Mouse (Mus musculus) kidney, embryonic 14.5 days (tissue): ENCODE measurements around the gene Wnt7a. TPM values are rescaled to one million over a fixed set of nuclear protein-coding genes. Genes with fewer than 3 reads are reported as not detected.

Experiments
- ATAC-seq: fragments of 200-750 bp; cut with Nextera tagmentation; 2 replicates; pipeline ENCODE4 v1.8.0; 2017; ENCODE audit warnings: moderate number of reproducible peaks, mild to moderate bottlenecking, moderate TSS enrichment, moderate library complexity; ENCODE audit not compliant: low FRiP score, low TSS enrichment
- H3K27ac ChIP-seq: fragments of 300-500 bp; sonication (generic); 2 replicates; pipeline ENCODE4 v1.5.1; 2014; ENCODE audit warnings: low read depth, mild to moderate bottlenecking, low read length, moderate library complexity, mixed read lengths
- H3K27me3 ChIP-seq: fragments of 300-500 bp; sonication (generic); 2 replicates; pipeline ENCODE4 v1.6.1; 2014; ENCODE audit warnings: mild to moderate bottlenecking, low read length; ENCODE audit not compliant: control insufficient read depth, insufficient read depth
- H3K36me3 ChIP-seq: fragments of 300-500 bp; sonication (generic); 2 replicates; pipeline ENCODE4 v1.6.1; 2014; ENCODE audit warnings: low read length, mixed read lengths; ENCODE audit not compliant: control insufficient read depth, insufficient read depth
- H3K4me1 ChIP-seq: fragments of 300-500 bp; sonication (generic); 2 replicates; pipeline ENCODE4 v1.6.1; 2014; ENCODE audit warnings: low read length, mixed read lengths; ENCODE audit not compliant: control insufficient read depth, insufficient read depth
- H3K4me2 ChIP-seq: fragments of 300-500 bp; sonication (generic); replicated peaks from 2 replicates; pipeline ENCODE4 v1.6.1; 2014; ENCODE audit warnings: low read depth, mild to moderate bottlenecking, low read length
- H3K4me3 ChIP-seq: fragments of 300-500 bp; sonication (generic); 2 replicates; pipeline ENCODE4 v1.5.1; 2014; ENCODE audit warnings: mild to moderate bottlenecking, low read length
- H3K9ac ChIP-seq: fragments of 300-500 bp; sonication (generic); 2 replicates; pipeline ENCODE4 v1.6.1; 2014; ENCODE audit warnings: low read depth, mild to moderate bottlenecking, low read length, moderate library complexity
- H3K9me3 ChIP-seq: fragments of 300-500 bp; sonication (generic); 2 replicates; pipeline ENCODE4 v1.6.1; 2016; ENCODE audit warnings: low read length; ENCODE audit not compliant: control insufficient read depth
- WGBS: fragments of 180-500 bp; shearing (Covaris S2); extraction: QIAGEN DNeasy Blood & Tissue Kit; methylation state at CpG from one replicate; pipeline ENCODE4 v1.1.7; 2014; 5-methylcytosine and 5-hydroxymethylcytosine counted together
- polyA plus RNA-seq: library from polyadenylated mRNA; unstranded; fragments of >200 nt; fragmentation: Nextera tagmentation; extraction: Ambion mirVana; gene quantifications from 2 replicates; pipeline ENCODE4 v1.2.1, GENCODE M21; 2014

The Wnt7a gene
- polyA plus RNA-seq, 1 experiment from 2014 or later, result 0.22 TPM

- 53% methylated on average over 8 of the region's 8 CpGs for WGBS
- Histone ChIP-seq H3K4me2 (no peak overlapping the region), H3K27me3 (no peaks in the 10 kb centered on the region), H3K9me3 (no peaks in the 10 kb centered on the region), H3K4me3 (no peak overlapping the region), H3K27ac (no peak overlapping the region), H3K36me3 (no peaks in the 10 kb centered on the region), H3K9ac (no peak overlapping the region), H3K4me1 (no peaks in the 10 kb centered on the region)
- ATAC-seq, result no peak
Measured at GRCm38 (mm10) chr6:91339612-91340246, 71.4 kb downstream of the Wnt7a start.

- no peak for ATAC-seq
- Histone ChIP-seq H3K4me2 (no peak overlapping the region), H3K9ac (no peak overlapping the region), H3K27me3 (no peaks in the 10 kb centered on the region), H3K9me3 (no peaks in the 10 kb centered on the region), H3K36me3 (no peaks in the 10 kb centered on the region), H3K27ac (no peak overlapping the region), H3K4me3 (no peak overlapping the region), H3K4me1 (no peaks in the 10 kb centered on the region)
- 63% methylated on average over 1 of the region's 1 CpGs for WGBS
Measured at GRCm38 (mm10) chr6:91335470-91335869, 75.7 kb downstream of the Wnt7a start.

- no peaks in the 10 kb centered on the region for H3K27me3 ChIP-seq
- H3K9me3 ChIP-seq, result no peaks in the 10 kb centered on the region
- 94% methylated on average over 8 of the region's 8 CpGs for WGBS
- no peaks in the 10 kb centered on the region for H3K4me1 ChIP-seq
- H3K36me3 ChIP-seq, result no peaks in the 10 kb centered on the region
- H3K9ac ChIP-seq, result no peak overlapping the region
- H3K27ac ChIP-seq, result no peak overlapping the region
- ATAC-seq, result no peak
- H3K4me3 ChIP-seq, result no peak overlapping the region
- no peak overlapping the region for H3K4me2 ChIP-seq
Measured at GRCm38 (mm10) chr6:91331886-91332285, 79.3 kb downstream of the Wnt7a start.

- Histone ChIP-seq H3K27me3 (no peaks in the 10 kb centered on the region), H3K27ac (no peak overlapping the region), H3K36me3 (no peaks in the 10 kb centered on the region), H3K9me3 (no peaks in the 10 kb centered on the region), H3K9ac (no peak overlapping the region), H3K4me3 (no peak overlapping the region), H3K4me1 (no peaks in the 10 kb centered on the region), H3K4me2 (no peak overlapping the region)
- ATAC-seq, result no peak
- 84% methylated on average over 4 of the region's 4 CpGs for WGBS
Measured at GRCm38 (mm10) chr6:91325556-91325955, 85.6 kb downstream of the Wnt7a start.

DNA sequence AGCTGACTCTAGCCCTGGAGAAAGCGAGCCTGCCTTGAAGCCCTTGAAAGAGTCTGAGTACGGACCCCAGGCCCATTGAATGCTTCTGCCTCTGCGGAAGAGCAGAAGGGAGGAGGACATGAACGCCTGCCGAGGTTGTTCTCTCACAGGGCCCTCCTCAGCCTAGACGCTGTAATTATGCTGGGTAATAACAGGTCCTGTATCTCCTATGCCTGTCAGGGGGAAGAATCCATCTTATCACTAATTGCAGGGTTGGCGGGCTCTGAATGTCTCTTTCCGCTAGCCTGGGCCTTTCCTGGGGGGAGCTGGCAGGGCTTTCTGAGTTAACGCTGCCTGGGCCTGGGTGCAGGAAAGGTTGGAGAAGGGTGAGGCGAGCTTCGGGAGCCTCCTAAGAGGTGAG, 86.4 kb downstream of the Wnt7a start:
- Histone ChIP-seq H3K36me3 (no peaks in the 10 kb centered on the region), H3K27ac (no peak overlapping the region), H3K4me2 (no peak overlapping the region), H3K4me3 (no peak overlapping the region), H3K9me3 (no peaks in the 10 kb centered on the region), H3K9ac (no peak overlapping the region), H3K4me1 (no peaks in the 10 kb centered on the region), H3K27me3 (no peaks in the 10 kb centered on the region)
- no peak for ATAC-seq
- 58% methylated on average over 11 of the region's 11 CpGs for WGBS

GRCm38 (mm10) chr6:91322001-91322772, 89.0 kb downstream of the Wnt7a start:
- H3K36me3 ChIP-seq, result no peaks in the 10 kb centered on the region
- H3K4me1 ChIP-seq, result no peaks in the 10 kb centered on the region
- H3K4me2 ChIP-seq, result no peak overlapping the region
- no peak overlapping the region for H3K9ac ChIP-seq
- H3K27me3 ChIP-seq, result no peaks in the 10 kb centered on the region
- ATAC-seq, result no peak
- peaks cover 6% of the 10 kb centered on the region; the same call in 1 of the 2 replicates for H3K9me3 ChIP-seq
- WGBS, result 91% methylated on average over 9 of the region's 9 CpGs
- no peak overlapping the region for H3K27ac ChIP-seq
- H3K4me3 ChIP-seq, result no peak overlapping the region

Other genes with a start within 250 kb of the Wnt7a start
- 16.4 and 22.1 TPM in 2 replicates for gene Fbln2, start 198.9 kb downstream of the Wnt7a start, polyA plus RNA-seq
- gene Chchd4, start 62.2 kb upstream of the Wnt7a start, polyA plus RNA-seq, result 31.7 and 33.1 TPM in 2 replicates
- 31.1 and 47.9 TPM in 2 replicates for gene Tmem43, start 62.3 kb upstream of the Wnt7a start, polyA plus RNA-seq
- gene Xpc, start 104.5 kb upstream of the Wnt7a start, polyA plus RNA-seq, result 15.8 and 25.4 TPM in 2 replicates
- 332 and 459 TPM in 2 replicates for gene Lsm3, start 104.6 kb upstream of the Wnt7a start, polyA plus RNA-seq